Mouse (Mus musculus) embryonic facial prominence, embryonic 10.5 days (tissue): ENCODE measurements around the gene Trip4. TPM values are rescaled to one million over a fixed set of nuclear protein-coding genes. Genes with fewer than 3 reads are reported as not detected.
"Not testable (repeated sequence)": the region's sequence is repeated elsewhere in the genome, so short reads cannot be mapped to it uniquely, and the experiment has no call there.

ENCODE experiments used
- DNase-seq: peaks from one replicate; pipeline ENCODE4 v3.0.0-alpha.2; 2017; ENCODE audit warnings: low spot score
- H3K27ac ChIP-seq: fragments of 300-500 bp; sonication (generic); replicated peaks from 2 replicates; pipeline ENCODE4 v1.5.1; 2016; ENCODE audit warnings: mild to moderate bottlenecking
- H3K27me3 ChIP-seq: fragments of 300-500 bp; sonication (generic); replicated peaks from 2 replicates; pipeline ENCODE4 v1.6.1; 2016; ENCODE audit warnings: low read depth, mild to moderate bottlenecking; ENCODE audit not compliant: poor library complexity, severe bottlenecking
- H3K36me3 ChIP-seq: fragments of 300-500 bp; sonication (generic); replicated peaks from 2 replicates; pipeline ENCODE4 v1.6.1; 2016; ENCODE audit warnings: mild to moderate bottlenecking, moderate library complexity
- H3K4me1 ChIP-seq: fragments of 300-500 bp; sonication (generic); 2 replicates; pipeline ENCODE4 v1.6.1; 2016
- H3K4me3 ChIP-seq: fragments of 300-500 bp; sonication (generic); 2 replicates; pipeline ENCODE4 v1.5.1; 2016; ENCODE audit warnings: mild to moderate bottlenecking, moderate library complexity
- H3K9me3 ChIP-seq: fragments of 300-500 bp; sonication (generic); 2 replicates; pipeline ENCODE4 v1.6.1; 2016; ENCODE audit warnings: mild to moderate bottlenecking
- WGBS: fragments of 180-500 bp; shearing (Covaris S2); methylation state at CpG from one replicate; pipeline ENCODE4 v1.1.7; 2016; 5-methylcytosine and 5-hydroxymethylcytosine counted together
- polyA plus RNA-seq: library from polyadenylated mRNA; unstranded; fragments of >200 nt; fragmentation: Nextera tagmentation; extraction: Ambion mirVana; gene quantifications from 2 replicates; pipeline ENCODE4 v1.2.1, GENCODE M21; 2016

Gene Trip4
- polyA plus RNA-seq, 1 experiment from 2014 or later = 34.1 TPM

- no peak overlapping the region for H3K4me3 ChIP-seq
- no peaks in the 10 kb centered on the region for H3K27me3 ChIP-seq
- H3K9me3 ChIP-seq = no peaks in the 10 kb centered on the region
- 84% methylated on average over 4 of the region's 4 CpGs for WGBS
- DNase-seq = no peak
- H3K4me1 ChIP-seq = peaks cover 20% of the 10 kb centered on the region; the same call in 1 of the 2 replicates
- H3K27ac ChIP-seq = no peak overlapping the region
- H3K36me3 ChIP-seq = peaks cover 28% of the 10 kb centered on the region
These were observed 120.7 kb downstream of the Trip4 start for GRCm38 (mm10) chr9:65787829-65788344.

- no peak for DNase-seq
- no peaks in the 10 kb centered on the region for H3K9me3 ChIP-seq
- H3K4me1 ChIP-seq = peaks cover 20% of the 10 kb centered on the region; the same call in 1 of the 2 replicates
- no peaks in the 10 kb centered on the region for H3K27me3 ChIP-seq
- H3K36me3 ChIP-seq = peaks cover 25% of the 10 kb centered on the region
- no peak overlapping the region for H3K4me3 ChIP-seq
- 71% methylated on average over 8 of the region's 8 CpGs for WGBS
- H3K27ac ChIP-seq = no peak overlapping the region
These were observed 121.5 kb downstream of the Trip4 start for GRCm38 (mm10) chr9:65786885-65787787.

- no peak for DNase-seq
- no peaks in the 10 kb centered on the region for H3K9me3 ChIP-seq
- peaks cover 19% of the 10 kb centered on the region for H3K36me3 ChIP-seq
- H3K27me3 ChIP-seq = no peaks in the 10 kb centered on the region
- 83% methylated on average over 4 of the region's 4 CpGs for WGBS
- H3K4me3 ChIP-seq = no peak overlapping the region
- H3K27ac ChIP-seq = no peak overlapping the region
- H3K4me1 ChIP-seq = peaks cover 12% of the 10 kb centered on the region; the same call in 1 of the 2 replicates
These were observed 122.7 kb downstream of the Trip4 start for GRCm38 (mm10) chr9:65785772-65786368.

- H3K4me3 ChIP-seq, DNase-seq, H3K36me3 ChIP-seq, H3K27ac ChIP-seq, H3K27me3 ChIP-seq, H3K9me3 ChIP-seq: not testable (repeated sequence)
- peaks cover 16% of the 10 kb centered on the region for H3K4me1 ChIP-seq
- 97% methylated on average over 3 of the region's 3 CpGs for WGBS
These were observed 129.0 kb downstream of the Trip4 start for GRCm38 (mm10) chr9:65779619-65780018.

Other genes starting within 250 kb of the Trip4 start
- 251 and 270 TPM in 2 replicates for gene Oaz2, start 240.8 kb downstream of the Trip4 start, polyA plus RNA-seq
- 6.9 and 7.0 TPM in 2 replicates for gene Zfp609, start 81.2 kb downstream of the Trip4 start, polyA plus RNA-seq
- 345 and 346 TPM in 2 replicates for gene Pclaf, start 18.6 kb downstream of the Trip4 start, polyA plus RNA-seq
- 18.7 and 19.4 TPM in 2 replicates for gene Csnk1g1, start 130 bp upstream of the Trip4 start, polyA plus RNA-seq
- gene Ppib, start 151.4 kb upstream of the Trip4 start, polyA plus RNA-seq = 471 and 486 TPM in 2 replicates
- gene Snx22, start 160.9 kb upstream of the Trip4 start, polyA plus RNA-seq = 3.6 and 3.7 TPM in 2 replicates
- gene Snx1, start 217.8 kb upstream of the Trip4 start, polyA plus RNA-seq = 124 and 129 TPM in 2 replicates
- gene Ciao2a, start 217.8 kb upstream of the Trip4 start, polyA plus RNA-seq = 159 and 162 TPM in 2 replicates
- 5.3 and 5.8 TPM in 2 replicates for gene Dapk2, start 249.4 kb upstream of the Trip4 start, polyA plus RNA-seq